Mouse (Mus musculus): ENCODE data around the gene Marf1. TPM values are rescaled to one million over a fixed set of nuclear protein-coding genes. Genes with fewer than 3 reads are reported as not detected.
A peak's percentile ranks its signal among the peaks of the same experiment; 100 is the strongest.

Marf1 gene
- polyA plus RNA-seq, 1 experiment from 2014 or later: 16.1 TPM

MicroRNA genes within 50 kb of the gene (microRNA counts, 519-probe panel; counts per million panel counts)
- microRNA mmu-miR-484: 4,401 counts per million, percentile 29 among the panel's probes with 10 or more counts

Small RNAs within 50 kb of the gene (microRNA-seq; reads per million reads assigned to microRNA genes)
- gene Gm27671 (not detected), gene Mir484 (3,479 reads per million, percentile 87 among the genes with 10 or more reads in this experiment)

Other genes with a start within 250 kb of the Marf1 start
- gene 2900011O08Rik, start 176.7 kb downstream of the Marf1 start, polyA plus RNA-seq (2016; fragmentation: Nextera tagmentation; extraction: Ambion mirVana): 40.8 and 43.4 TPM in 2 replicates
- 0.92 and 1.6 TPM in 2 replicates for gene Ifitm7, start 176.5 kb downstream of the Marf1 start, polyA plus RNA-seq (2016; fragmentation: Nextera tagmentation; extraction: Ambion mirVana)
- 137 and 142 TPM in 2 replicates for gene Nde1, start 76 bp downstream of the Marf1 start, polyA plus RNA-seq (2016; fragmentation: Nextera tagmentation; extraction: Ambion mirVana)
- 0.21 and 0.45 TPM in 2 replicates for gene Myh11, start 128.0 kb upstream of the Marf1 start, polyA plus RNA-seq (2016; fragmentation: Nextera tagmentation; extraction: Ambion mirVana)
- gene Fopnl, start 154.1 kb upstream of the Marf1 start, polyA plus RNA-seq (2016; fragmentation: Nextera tagmentation; extraction: Ambion mirVana): 174 and 178 TPM in 2 replicates
- 7.6 and 8.9 TPM in 2 replicates for gene Abcc1, start 198.2 kb upstream of the Marf1 start, polyA plus RNA-seq (2016; fragmentation: Nextera tagmentation; extraction: Ambion mirVana)